Mouse (Mus musculus) heart, postnatal 0 days (tissue): ENCODE results near the gene Proser2. TPM values are rescaled to one million over a fixed set of nuclear protein-coding genes. Genes with fewer than 3 reads are reported as not detected.

Source experiments
- ATAC-seq: fragments of 200-750 bp; cut with Nextera tagmentation; 2 replicates; pipeline ENCODE4 v1.8.0; 2017; ENCODE audit warnings: low read depth, moderate number of reproducible peaks, moderate library complexity; ENCODE audit not compliant: insufficient read depth
- DNase-seq: peaks from one replicate; pipeline ENCODE4 v3.0.0-alpha.2; 2016; ENCODE audit warnings: low spot score
- H3K27ac ChIP-seq: fragments of 300-500 bp; sonication (generic); 2 replicates; pipeline ENCODE4 v1.5.1; 2014; ENCODE audit warnings: low read depth, mild to moderate bottlenecking
- H3K27me3 ChIP-seq: fragments of 300-500 bp; sonication (generic); 2 replicates; pipeline ENCODE4 v1.6.1; 2014; ENCODE audit warnings: low read length, mixed read lengths; ENCODE audit not compliant: control insufficient read depth, insufficient read depth
- H3K36me3 ChIP-seq: fragments of 300-500 bp; sonication (generic); replicated peaks from 2 replicates; pipeline ENCODE4 v1.6.1; 2014; ENCODE audit warnings: low read length, mixed read lengths; ENCODE audit not compliant: control insufficient read depth, insufficient read depth
- H3K4me1 ChIP-seq: fragments of 300-500 bp; sonication (generic); 2 replicates; pipeline ENCODE4 v1.6.1; 2014; ENCODE audit warnings: antibody characterized with exemption; ENCODE audit not compliant: control insufficient read depth, insufficient read depth
- H3K4me2 ChIP-seq: fragments of 300-500 bp; sonication (generic); 2 replicates; pipeline ENCODE4 v1.6.1; 2014; ENCODE audit warnings: low read depth, mild to moderate bottlenecking, low read length, moderate library complexity
- H3K4me3 ChIP-seq: fragments of 300-500 bp; sonication (generic); 2 replicates; pipeline ENCODE4 v1.5.1; 2014; ENCODE audit warnings: low read depth, low read length
- H3K9ac ChIP-seq: fragments of 300-500 bp; sonication (generic); replicated peaks from 2 replicates; pipeline ENCODE4 v1.6.1; 2014; ENCODE audit warnings: low read depth, low read length, mixed read lengths
- H3K9me3 ChIP-seq: fragments of 300-500 bp; sonication (generic); replicated peaks from 2 replicates; pipeline ENCODE4 v1.6.1; 2016; ENCODE audit warnings: low read length; ENCODE audit not compliant: control insufficient read depth
- CTCF ChIP-seq: IDR thresholded peaks from 2 replicates; pipeline ENCODE4 v1.5.1; 2016; ENCODE audit warnings: antibody characterized with exemption, control low read depth, low read depth
- EP300 ChIP-seq: IDR thresholded peaks from 2 replicates; pipeline ENCODE4 v1.6.1; 2016; ENCODE audit warnings: antibody characterized with exemption, low read depth
- WGBS: fragments of 180-500 bp; shearing (Covaris S2); extraction: QIAGEN DNeasy Blood & Tissue Kit; methylation state at CpG from one replicate; pipeline ENCODE4 v1.1.7; 2014; 5-methylcytosine and 5-hydroxymethylcytosine counted together
- polyA plus RNA-seq: library from polyadenylated mRNA; unstranded; fragments of >200 nt; fragmentation: Nextera tagmentation; extraction: Ambion mirVana; gene quantifications from 2 replicates; pipeline ENCODE4 v1.2.1, GENCODE M21; 2015
- total RNA-seq: library from RNA; depleted of rRNA; stranded (reverse); fragments of >200 nt; gene quantifications from 2 replicates; pipeline ENCODE4 v1.2.3, GENCODE M21; 2014; ENCODE audit warnings: low replicate concordance

Proser2 gene
- total and polyA plus RNA-seq, 2 experiments from 2014 or later, result 17.9 to 39.8 TPM

DNA sequence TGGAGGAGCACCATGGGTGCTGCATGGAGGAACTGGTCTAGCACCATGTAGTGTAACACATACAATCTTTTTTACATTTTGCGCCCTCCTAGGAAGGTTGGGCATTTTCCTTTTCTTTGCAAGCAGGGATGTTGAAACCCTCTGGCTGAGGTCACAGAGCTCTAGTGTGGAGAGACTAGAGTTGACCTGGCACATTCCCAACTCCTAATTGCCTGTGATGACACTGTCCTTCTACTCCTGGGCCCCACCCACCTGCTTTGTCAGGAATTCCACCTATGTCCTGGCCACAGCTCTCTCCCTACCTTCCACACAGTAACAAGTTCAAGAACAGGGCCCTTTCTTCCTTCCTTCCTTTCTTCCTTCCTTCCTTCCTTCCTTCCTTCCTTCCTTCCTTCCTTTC, 46.3 kb downstream of the Proser2 start:
- Histone ChIP-seq H3K9ac (no peak overlapping the region), H3K4me3 (no peak overlapping the region), H3K4me1 (peaks cover 7% of the 10 kb centered on the region; the same call in 1 of the 2 replicates), H3K27ac (no peak overlapping the region), H3K9me3 (no peaks in the 10 kb centered on the region), H3K36me3 (no peaks in the 10 kb centered on the region), H3K4me2 (no peak overlapping the region), H3K27me3 (no peaks in the 10 kb centered on the region)
- no peak for DNase-seq
- 100% methylated on average over 1 of the region's 1 CpGs for WGBS
- ATAC-seq, result no peak
- no peak for TF ChIP-seq EP300
- TF ChIP-seq CTCF, result no peak

DNA sequence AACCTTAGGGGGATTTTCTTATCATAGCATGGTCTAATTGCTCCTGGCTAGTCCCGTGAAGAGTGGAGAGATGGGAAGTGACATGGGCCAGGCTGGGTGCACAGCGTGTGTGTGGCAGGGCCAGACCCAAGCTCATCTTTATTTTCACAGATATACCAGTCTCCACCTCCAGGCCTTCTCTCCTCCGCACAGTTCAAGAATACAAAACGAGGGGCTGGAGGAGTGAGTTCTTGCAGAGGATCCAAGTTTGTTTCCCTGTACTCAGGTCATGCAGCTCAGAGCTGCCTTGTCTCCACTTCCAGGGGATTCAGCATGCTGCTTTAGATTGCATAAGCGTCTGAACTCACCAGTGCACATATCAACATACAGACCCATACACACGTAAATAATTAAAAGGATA, 47.4 kb downstream of the Proser2 start:
- no peaks in the 10 kb centered on the region for H3K27me3 ChIP-seq
- H3K9ac ChIP-seq, result no peak overlapping the region
- no peak overlapping the region for H3K27ac ChIP-seq
- H3K9me3 ChIP-seq, result no peaks in the 10 kb centered on the region
- no peak overlapping the region for H3K4me2 ChIP-seq
- ATAC-seq (no peak), DNase-seq (no peak)
- WGBS, result 81% methylated on average over 6 of the region's 6 CpGs
- peaks cover 7% of the 10 kb centered on the region; the same call in 1 of the 2 replicates for H3K4me1 ChIP-seq
- H3K36me3 ChIP-seq, result no peaks in the 10 kb centered on the region
- TF ChIP-seq CTCF (no peak), EP300 (no peak)
- no peak overlapping the region for H3K4me3 ChIP-seq

DNA sequence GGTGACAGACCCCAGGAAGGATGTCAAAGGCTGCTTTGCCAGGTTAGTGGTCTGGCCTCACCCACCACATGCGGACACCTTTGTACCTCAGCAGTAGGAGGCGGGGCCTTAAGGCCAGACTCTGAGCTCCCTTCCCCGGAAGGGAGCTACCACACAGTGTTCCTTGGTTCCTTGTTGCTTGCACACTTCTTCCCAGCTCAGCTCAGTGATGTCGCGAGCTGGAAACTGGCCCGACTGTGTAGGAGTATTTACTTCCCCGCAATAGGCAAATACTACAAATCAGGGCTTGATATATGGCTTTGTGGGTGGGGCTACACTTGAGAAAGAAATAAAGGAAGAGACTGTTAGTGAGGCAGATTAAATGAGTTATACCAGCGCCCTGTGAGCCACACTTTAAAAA, 48.9 kb downstream of the Proser2 start:
- 60% methylated on average over 8 of the region's 8 CpGs for WGBS
- no peak for TF ChIP-seq CTCF
- no peak for TF ChIP-seq EP300
- no peak overlapping the region for H3K9ac ChIP-seq
- no peak overlapping the region for H3K4me2 ChIP-seq
- no peak overlapping the region for H3K4me3 ChIP-seq
- DNase-seq, result no peak
- no peaks in the 10 kb centered on the region for H3K27me3 ChIP-seq
- no peak for ATAC-seq
- H3K36me3 ChIP-seq, result no peaks in the 10 kb centered on the region
- 0 out of 2 replicates have a peak, but pooled peaks cover 7% of the 10 kb centered on the region for H3K4me1 ChIP-seq
- H3K9me3 ChIP-seq, result no peaks in the 10 kb centered on the region
- no peak overlapping the region for H3K27ac ChIP-seq

DNA sequence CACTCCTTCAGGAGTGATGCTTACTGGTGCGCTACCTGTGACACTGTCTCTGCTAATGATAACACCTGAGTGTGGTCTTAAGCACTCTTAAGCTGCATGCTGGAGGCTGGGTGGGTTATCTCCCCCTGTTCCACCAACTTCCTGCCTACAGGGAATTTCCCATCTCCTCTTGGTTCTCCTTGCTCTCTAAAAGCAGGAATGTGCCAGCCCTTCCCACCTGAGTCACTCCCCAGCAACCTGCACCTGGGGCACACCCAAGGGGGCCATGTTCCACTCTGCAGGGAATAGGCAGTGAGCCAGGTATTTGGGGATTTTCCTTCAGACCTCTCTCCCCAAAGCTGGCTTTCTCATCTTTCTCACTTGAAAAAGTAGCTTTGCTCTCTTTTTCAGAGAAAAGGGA, 50.0 kb downstream of the Proser2 start:
- TF ChIP-seq EP300, result no peak
- no peak for TF ChIP-seq CTCF
- WGBS, result 89% methylated on average over 1 of the region's 1 CpGs
- Histone ChIP-seq H3K27ac (no peak overlapping the region), H3K9me3 (no peaks in the 10 kb centered on the region), H3K27me3 (no peaks in the 10 kb centered on the region), H3K4me3 (no peak overlapping the region), H3K36me3 (no peaks in the 10 kb centered on the region), H3K4me2 (no peak overlapping the region), H3K4me1 (peaks cover 4% of the 10 kb centered on the region), H3K9ac (no peak overlapping the region)
- ATAC-seq (no peak), DNase-seq (no peak)

DNA sequence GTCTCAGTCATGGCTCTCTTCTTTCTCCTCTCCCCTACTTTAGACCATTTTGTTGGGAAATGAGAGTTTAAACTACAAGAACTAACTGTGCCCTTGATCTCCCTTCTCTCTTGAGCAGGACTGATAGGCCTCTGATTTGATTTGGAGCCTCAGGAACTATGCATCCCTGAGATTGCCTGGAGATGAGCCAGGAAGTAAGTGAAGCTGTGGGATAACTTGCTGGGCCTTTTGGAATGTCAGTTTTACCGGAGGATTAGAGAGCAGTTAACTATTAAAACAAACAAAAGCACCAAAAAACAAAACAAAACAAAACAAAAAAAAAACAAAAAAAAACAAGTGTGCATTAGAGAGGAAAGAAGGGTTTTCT, 54.5 kb downstream of the Proser2 start:
- Histone ChIP-seq H3K9me3 (no peaks in the 10 kb centered on the region), H3K4me1 (peaks cover 19% of the 10 kb centered on the region), H3K9ac (no peak overlapping the region), H3K27ac (peak overlapping the region; percentile 75), H3K4me3 (no peak overlapping the region), H3K36me3 (no peaks in the 10 kb centered on the region), H3K27me3 (no peaks in the 10 kb centered on the region), H3K4me2 (no peak overlapping the region)
- no peak for TF ChIP-seq CTCF
- TF ChIP-seq EP300, result no peak
- ATAC-seq (no peak), DNase-seq (no peak)
- 14% methylated on average over 1 of the region's 1 CpGs for WGBS

DNA sequence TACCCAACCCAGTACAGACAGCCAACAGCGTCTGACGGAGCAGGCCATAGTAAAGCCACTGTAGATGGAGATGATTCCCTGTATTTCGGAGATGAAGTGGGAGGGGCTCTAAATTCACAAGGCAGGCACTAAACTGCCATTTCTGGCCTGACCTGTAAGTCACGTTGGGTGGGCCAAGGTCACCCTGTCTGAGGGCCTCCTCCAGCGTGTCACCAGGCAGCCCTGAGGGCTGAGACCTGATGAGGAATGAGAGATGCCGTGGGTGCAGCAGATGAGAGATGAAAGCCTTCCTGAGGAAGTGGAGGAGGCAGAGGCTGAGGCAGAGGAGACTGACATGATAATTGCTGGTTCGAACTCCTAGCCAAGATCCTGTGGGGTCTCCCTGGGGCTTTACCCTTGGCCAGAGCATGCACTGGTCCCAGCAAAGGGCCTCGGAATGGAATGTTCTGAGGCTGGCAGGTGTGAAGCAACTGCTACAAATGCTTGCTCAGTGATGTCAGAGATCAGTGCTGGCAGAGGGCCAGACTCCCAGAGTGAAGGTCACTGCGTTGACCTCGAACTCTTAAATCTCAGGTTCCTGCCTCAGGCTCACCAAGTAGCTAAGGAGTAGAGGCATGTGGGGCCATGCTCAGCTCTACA, 55.0 kb downstream of the Proser2 start:
- Histone ChIP-seq H3K36me3 (no peaks in the 10 kb centered on the region), H3K9ac (no peak overlapping the region), H3K4me3 (no peak overlapping the region), H3K9me3 (no peaks in the 10 kb centered on the region), H3K4me2 (no peak overlapping the region), H3K27ac (peak overlapping the region; percentile 75), H3K27me3 (no peaks in the 10 kb centered on the region), H3K4me1 (peaks cover 19% of the 10 kb centered on the region)
- WGBS, result 35% methylated on average over 10 of the region's 10 CpGs
- peak; percentile 57 for DNase-seq
- peak; percentile 88 for ATAC-seq
- no peak for TF ChIP-seq CTCF
- TF ChIP-seq EP300, result 0 out of 2 replicates have a peak, but pooled peaks have one; percentile 31
